Mouse (Mus musculus) liver, embryonic 15.5 days (tissue): ENCODE data around the gene Gm26661. TPM values are rescaled to one million over a fixed set of nuclear protein-coding genes. Genes with fewer than 3 reads are reported as not detected.

ENCODE experiments used
- ATAC-seq: fragments of 200-750 bp; cut with Nextera tagmentation; 2 replicates; pipeline ENCODE4 v1.8.0; 2017; ENCODE audit warnings: moderate number of reproducible peaks, mild to moderate bottlenecking, moderate library complexity; ENCODE audit not compliant: insufficient read depth
- H3K27ac ChIP-seq: fragments of 300-500 bp; sonication (generic); replicated peaks from 2 replicates; pipeline ENCODE4 v1.5.1; 2015; ENCODE audit warnings: mild to moderate bottlenecking, inconsistent platforms
- H3K27me3 ChIP-seq: fragments of 300-500 bp; sonication (generic); 2 replicates; pipeline ENCODE4 v1.6.1; 2015; ENCODE audit warnings: mild to moderate bottlenecking, inconsistent platforms
- H3K36me3 ChIP-seq: fragments of 300-500 bp; sonication (generic); replicated peaks from 2 replicates; pipeline ENCODE4 v1.6.1; 2015; ENCODE audit warnings: moderate library complexity, mild to moderate bottlenecking, inconsistent platforms
- H3K4me1 ChIP-seq: fragments of 300-500 bp; sonication (generic); replicated peaks from 2 replicates; pipeline ENCODE4 v1.6.1; 2015; ENCODE audit warnings: inconsistent platforms
- H3K4me2 ChIP-seq: fragments of 300-500 bp; sonication (generic); 2 replicates; pipeline ENCODE4 v1.6.1; 2015; ENCODE audit warnings: moderate library complexity, mild to moderate bottlenecking, inconsistent platforms
- H3K4me3 ChIP-seq: fragments of 300-500 bp; sonication (generic); replicated peaks from 2 replicates; pipeline ENCODE4 v1.5.1; 2015; ENCODE audit warnings: mild to moderate bottlenecking, inconsistent platforms
- H3K9ac ChIP-seq: fragments of 300-500 bp; sonication (generic); 2 replicates; pipeline ENCODE4 v1.6.1; 2015; ENCODE audit warnings: moderate library complexity, mild to moderate bottlenecking, inconsistent platforms
- H3K9me3 ChIP-seq: fragments of 300-500 bp; sonication (generic); replicated peaks from 2 replicates; pipeline ENCODE4 v1.6.1; 2016; ENCODE audit warnings: inconsistent platforms
- WGBS: fragments of 180-500 bp; shearing (Covaris S2); methylation state at CpG from one replicate; pipeline ENCODE4 v1.1.7; 2015; ENCODE audit warnings: mixed read lengths; ENCODE audit not compliant: insufficient replicate concordance; 5-methylcytosine and 5-hydroxymethylcytosine counted together
- polyA plus RNA-seq: library from polyadenylated mRNA; unstranded; fragments of >200 nt; fragmentation: Nextera tagmentation; extraction: Ambion mirVana; gene quantifications from 2 replicates; pipeline ENCODE4 v1.2.1, GENCODE M21; 2015

Gm26661 gene
- polyA plus RNA-seq, 1 experiment from 2014 or later = not detected

- no peak for ATAC-seq
- Histone ChIP-seq H3K4me1 (no peaks in the 10 kb centered on the region), H3K9ac (no peak overlapping the region), H3K9me3 (no peaks in the 10 kb centered on the region), H3K27ac (no peak overlapping the region), H3K4me2 (no peak overlapping the region), H3K36me3 (no peaks in the 10 kb centered on the region), H3K27me3 (no peaks in the 10 kb centered on the region), H3K4me3 (no peak overlapping the region)
- WGBS = 7% methylated on average over 4 of the region's 4 CpGs
Measured at GRCm38 (mm10) chr14:7801831-7802230, 10.4 kb downstream of the Gm26661 start.

- WGBS = 7% methylated on average over 4 of the region's 4 CpGs
- H3K4me3 ChIP-seq = no peak overlapping the region
- H3K4me2 ChIP-seq = no peak overlapping the region
- ATAC-seq = no peak
- no peak overlapping the region for H3K9ac ChIP-seq
- H3K36me3 ChIP-seq = no peaks in the 10 kb centered on the region
- H3K27ac ChIP-seq = no peak overlapping the region
- H3K27me3 ChIP-seq = no peaks in the 10 kb centered on the region
- no peaks in the 10 kb centered on the region for H3K9me3 ChIP-seq
- H3K4me1 ChIP-seq = no peaks in the 10 kb centered on the region
Measured at GRCm38 (mm10) chr14:7803874-7804557, 12.6 kb downstream of the Gm26661 start.

DNA sequence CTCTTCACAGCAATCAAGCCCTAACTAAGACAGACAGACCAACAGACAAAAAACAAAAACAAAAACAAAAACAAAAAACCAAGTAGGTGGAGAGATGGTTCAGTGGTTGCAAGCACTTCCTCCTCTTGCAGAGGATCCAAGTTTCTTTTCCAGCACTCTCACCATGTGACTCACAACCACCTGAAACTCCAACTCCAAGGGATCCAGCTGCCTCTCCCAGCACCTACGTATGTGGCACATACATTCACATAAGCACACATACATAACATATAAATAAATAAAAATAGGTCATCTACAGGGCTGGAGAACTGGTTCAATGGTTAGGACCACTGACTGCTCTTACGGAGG lies 13.1 kb downstream of the Gm26661 start:
- H3K9me3 ChIP-seq = no peaks in the 10 kb centered on the region
- no peak overlapping the region for H3K4me2 ChIP-seq
- H3K36me3 ChIP-seq = no peaks in the 10 kb centered on the region
- no peak overlapping the region for H3K9ac ChIP-seq
- WGBS = 62% methylated on average over 2 of the region's 2 CpGs
- no peak overlapping the region for H3K27ac ChIP-seq
- H3K4me3 ChIP-seq = no peak overlapping the region
- no peaks in the 10 kb centered on the region for H3K27me3 ChIP-seq
- ATAC-seq = no peak
- H3K4me1 ChIP-seq = no peaks in the 10 kb centered on the region

DNA sequence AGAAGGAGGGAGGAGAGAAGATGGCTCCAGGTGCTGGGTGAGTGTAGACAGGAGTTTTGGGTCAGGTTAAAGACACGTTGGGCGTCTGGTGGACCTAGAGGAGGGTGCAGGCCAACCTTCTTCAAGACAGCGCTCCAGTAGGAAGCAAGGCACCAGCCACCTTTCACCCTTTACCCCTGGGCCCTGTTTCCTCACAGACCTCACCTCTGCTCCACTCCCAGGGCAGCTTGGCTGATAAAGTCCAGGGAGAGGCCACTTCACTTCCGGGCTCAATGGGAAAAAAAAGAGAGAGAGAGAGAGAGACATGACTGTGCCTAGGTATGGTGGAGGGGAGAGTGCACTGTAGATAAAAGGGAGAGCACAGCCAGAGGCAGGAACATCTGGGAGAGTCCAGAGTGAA lies 16.3 kb downstream of the Gm26661 start:
- 43% methylated on average over 4 of the region's 4 CpGs for WGBS
- Histone ChIP-seq H3K4me1 (no peaks in the 10 kb centered on the region), H3K4me3 (no peak overlapping the region), H3K27ac (no peak overlapping the region), H3K36me3 (no peaks in the 10 kb centered on the region), H3K4me2 (no peak overlapping the region), H3K27me3 (no peaks in the 10 kb centered on the region), H3K9ac (no peak overlapping the region), H3K9me3 (no peaks in the 10 kb centered on the region)
- no peak for ATAC-seq

DNA sequence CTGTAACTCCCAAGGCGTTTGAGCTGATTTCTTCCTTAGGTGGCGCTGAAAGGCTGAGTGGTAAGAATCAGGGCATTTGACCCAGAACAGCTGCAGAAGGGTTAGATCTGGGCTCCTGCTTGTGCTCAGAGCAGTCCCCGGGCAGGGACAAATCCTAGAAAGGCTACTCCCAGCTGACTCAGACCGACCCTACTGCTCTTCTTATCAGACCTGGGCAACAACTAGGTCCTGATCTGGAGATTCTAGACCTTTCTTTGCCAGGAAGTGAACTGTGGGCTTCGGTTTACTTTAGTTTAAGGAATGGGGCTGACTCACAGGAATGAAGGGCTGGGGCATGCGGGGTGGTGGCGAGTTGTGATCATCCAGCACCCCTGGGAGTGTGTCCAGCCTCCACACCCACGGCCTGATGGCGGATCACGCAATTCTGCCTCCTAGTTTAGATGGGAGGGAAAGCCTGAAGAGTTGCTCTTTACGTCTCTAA lies 17.2 kb downstream of the Gm26661 start:
- no peak overlapping the region for H3K9ac ChIP-seq
- H3K4me1 ChIP-seq = no peaks in the 10 kb centered on the region
- H3K27ac ChIP-seq = no peak overlapping the region
- ATAC-seq = no peak
- no peaks in the 10 kb centered on the region for H3K9me3 ChIP-seq
- H3K4me3 ChIP-seq = no peak overlapping the region
- H3K36me3 ChIP-seq = no peaks in the 10 kb centered on the region
- H3K27me3 ChIP-seq = no peaks in the 10 kb centered on the region
- H3K4me2 ChIP-seq = no peak overlapping the region
- 53% methylated on average over 11 of the region's 11 CpGs for WGBS

DNA sequence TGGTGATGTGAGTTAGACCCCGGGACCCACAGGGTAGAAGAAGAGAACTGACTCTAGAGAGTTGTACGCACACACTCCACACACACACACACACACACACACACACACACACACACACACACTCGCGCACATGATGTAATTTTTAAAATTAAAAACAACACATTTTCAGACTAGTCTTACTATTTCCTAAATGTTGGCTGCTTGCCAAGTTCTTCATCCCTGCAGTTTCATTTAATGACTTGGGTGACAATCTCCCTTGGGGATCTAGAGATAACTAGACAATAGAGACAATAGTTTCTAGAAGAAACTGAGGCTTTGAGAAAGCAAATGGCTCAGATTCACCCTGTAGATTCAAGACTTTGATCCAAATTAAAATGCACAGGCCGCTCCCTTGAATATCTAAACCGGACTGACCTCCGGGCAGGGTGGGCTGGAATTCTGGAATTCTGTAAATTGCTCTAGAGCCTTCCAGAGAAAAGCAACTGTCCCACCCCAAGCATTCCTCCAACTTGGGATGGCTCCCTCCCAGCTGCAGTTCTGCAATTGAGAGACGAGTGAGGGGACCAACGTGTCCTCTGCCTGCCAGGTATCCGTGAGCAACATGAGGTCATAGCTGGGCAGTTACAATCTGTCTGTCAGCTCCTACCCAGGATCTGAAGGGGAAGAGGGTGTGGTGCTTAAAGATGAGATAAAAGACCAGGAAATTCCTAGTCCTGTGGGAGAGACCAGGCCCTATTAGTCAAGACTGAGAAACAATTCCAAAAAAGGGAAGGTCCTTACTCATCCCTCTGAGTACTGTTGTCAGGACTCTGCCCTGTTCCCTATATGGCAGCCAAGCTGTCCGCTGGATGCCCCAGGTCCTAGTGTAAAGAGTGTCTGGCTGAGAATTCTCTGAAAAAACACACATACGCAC lies 17.9 kb downstream of the Gm26661 start:
- Histone ChIP-seq H3K9me3 (no peaks in the 10 kb centered on the region), H3K4me1 (no peaks in the 10 kb centered on the region), H3K4me2 (no peak overlapping the region), H3K9ac (no peak overlapping the region), H3K4me3 (no peak overlapping the region), H3K36me3 (no peaks in the 10 kb centered on the region), H3K27ac (no peak overlapping the region), H3K27me3 (no peaks in the 10 kb centered on the region)
- no peak for ATAC-seq
- 72% methylated on average over 12 of the region's 12 CpGs for WGBS

DNA sequence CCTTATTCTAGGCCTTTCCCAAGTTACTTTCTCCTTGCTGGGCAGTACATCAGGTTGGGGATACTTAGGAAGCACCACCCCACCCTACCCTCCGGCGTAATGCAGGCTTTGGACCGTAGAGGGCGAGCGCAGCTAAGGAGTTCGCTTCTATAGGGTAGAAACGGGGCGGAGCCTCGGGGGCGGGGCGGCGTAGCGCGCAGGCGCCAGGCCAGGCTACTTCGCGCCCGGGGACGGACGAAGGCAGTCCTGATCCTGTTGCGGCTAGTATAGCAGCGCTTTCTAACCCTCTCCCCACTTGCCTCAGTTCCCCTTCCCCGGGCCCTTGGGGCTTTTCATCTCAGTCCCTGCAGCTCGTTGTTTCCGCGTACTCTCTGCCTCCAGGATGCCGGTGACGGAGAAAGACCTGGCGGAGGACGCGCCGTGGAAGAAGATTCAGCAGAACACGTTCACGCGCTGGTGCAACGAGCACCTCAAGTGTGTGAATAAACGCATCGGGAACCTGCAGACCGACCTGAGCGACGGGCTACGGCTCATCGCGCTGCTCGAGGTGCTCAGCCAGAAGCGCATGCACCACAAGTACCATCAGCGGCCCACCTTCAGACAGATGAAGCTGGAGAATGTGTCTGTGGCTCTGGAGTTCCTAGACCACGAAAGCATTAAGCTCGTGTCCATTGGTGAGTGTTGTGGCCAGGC lies 26.5 kb downstream of the Gm26661 start, which contains the start of gene Flnb:
Gene Flnb, plus strand, starts transcription at position 188 of the 693 bp plus-strand sequence.
- ATAC-seq = peak; percentile 84
- peak within 1 kb of the TSS; percentile 73 for H3K4me2 ChIP-seq
- peaks cover 40% of the 10 kb centered on the region for H3K4me1 ChIP-seq
- H3K27me3 ChIP-seq = peaks cover 18% of the 10 kb centered on the region
- no peaks in the 10 kb centered on the region for H3K36me3 ChIP-seq
- under 1% methylated on average over 49 of the region's 49 CpGs for WGBS
- H3K4me3 ChIP-seq = peak within 1 kb of the TSS; percentile 59
- no peak within 1 kb of the TSS; the same call in 1 of the 2 replicates for H3K27ac ChIP-seq
- H3K9ac ChIP-seq = peak within 1 kb of the TSS; percentile 58
- no peaks in the 10 kb centered on the region for H3K9me3 ChIP-seq

GRCm38 (mm10) chr14:7818463-7819121 lies 27.2 kb downstream of the Gm26661 start:
- Histone ChIP-seq H3K27ac (no peak overlapping the region; the same call in 1 of the 2 replicates), H3K4me2 (peak overlapping the region; percentile 73), H3K27me3 (peaks cover 18% of the 10 kb centered on the region), H3K36me3 (no peaks in the 10 kb centered on the region), H3K4me1 (peaks cover 40% of the 10 kb centered on the region), H3K9ac (peak overlapping the region; percentile 58), H3K9me3 (no peaks in the 10 kb centered on the region), H3K4me3 (peak overlapping the region; percentile 59)
- WGBS = under 1% methylated on average over 36 of the region's 36 CpGs
- 0 out of 2 replicates have a peak, but pooled peaks have one; percentile 12 for ATAC-seq

DNA sequence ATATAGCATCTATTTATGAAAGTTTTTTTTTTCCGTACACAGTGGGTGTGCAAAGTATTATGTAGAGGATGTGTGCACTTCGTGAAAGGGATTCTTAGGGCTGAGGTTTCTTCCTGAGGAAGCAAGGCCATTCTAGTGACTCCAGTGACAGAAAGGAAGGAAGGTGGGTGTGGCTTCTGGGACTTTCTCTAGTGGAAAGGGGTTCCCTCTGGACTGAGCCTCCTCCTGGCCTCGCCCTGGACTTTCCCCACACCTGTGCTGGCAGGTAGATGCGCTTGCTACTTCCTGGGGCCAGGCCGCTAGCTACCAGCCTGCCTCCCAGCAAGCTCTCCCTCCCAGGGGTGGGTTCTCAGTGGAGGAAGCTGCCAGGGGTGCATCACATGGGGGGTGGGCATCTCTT lies 28.1 kb downstream of the Gm26661 start:
- no peak overlapping the region for H3K9ac ChIP-seq
- H3K4me3 ChIP-seq = peak overlapping the region; percentile 59
- H3K27ac ChIP-seq = no peak overlapping the region
- no peak for ATAC-seq
- H3K36me3 ChIP-seq = no peaks in the 10 kb centered on the region
- no peaks in the 10 kb centered on the region for H3K9me3 ChIP-seq
- H3K4me1 ChIP-seq = peaks cover 43% of the 10 kb centered on the region
- 42% methylated on average over 5 of the region's 5 CpGs for whole genome bisulfite sequencing
- H3K4me2 ChIP-seq = peak overlapping the region; percentile 73
- peaks cover 18% of the 10 kb centered on the region for H3K27me3 ChIP-seq

- H3K27ac ChIP-seq = no peak overlapping the region
- H3K4me3 ChIP-seq = no peak overlapping the region
- ATAC-seq = no peak
- H3K9ac ChIP-seq = no peak overlapping the region
- WGBS = 64% methylated on average over 8 of the region's 8 CpGs
- H3K4me2 ChIP-seq = no peak overlapping the region
- no peaks in the 10 kb centered on the region for H3K36me3 ChIP-seq
- H3K27me3 ChIP-seq = peaks cover 18% of the 10 kb centered on the region
- H3K4me1 ChIP-seq = peaks cover 56% of the 10 kb centered on the region
- no peaks in the 10 kb centered on the region for H3K9me3 ChIP-seq
Measured at GRCm38 (mm10) chr14:7821341-7821740, 30.0 kb downstream of the Gm26661 start.
